Mouse (Mus musculus) ES-Bruce4 (cell line): Measurements from ENCODE around the gene Rtca. TPM values are rescaled to one million over a fixed set of nuclear protein-coding genes. Genes with fewer than 3 reads are reported as not detected.

ENCODE experiments used
- H3K27ac ChIP-seq: 2 replicates; pipeline ENCODE4 v1.5.1; 2012; ENCODE audit warnings: low read length, inconsistent platforms; ENCODE audit not compliant: insufficient read depth
- H3K27me3 ChIP-seq: 2 replicates; pipeline ENCODE4 v1.6.1; 2012; ENCODE audit warnings: mild to moderate bottlenecking, low read length, inconsistent platforms; ENCODE audit not compliant: control insufficient read depth, poor library complexity, insufficient read depth, severe bottlenecking
- H3K36me3 ChIP-seq: 2 replicates; pipeline ENCODE4 v1.6.1; 2012; ENCODE audit warnings: inconsistent platforms, mild to moderate bottlenecking, low read length, moderate library complexity; ENCODE audit not compliant: control insufficient read depth, poor library complexity, insufficient read depth, severe bottlenecking
- H3K4me1 ChIP-seq: one replicate; pipeline ENCODE4 v1.8.1; 2011; ENCODE audit warnings: low read length; ENCODE audit not compliant: control insufficient read depth, insufficient read depth
- H3K4me3 ChIP-seq: 2 replicates; pipeline ENCODE4 v1.5.1; 2011; ENCODE audit warnings: low read depth, mild to moderate bottlenecking, low read length
- H3K9ac ChIP-seq: 2 replicates; pipeline ENCODE4 v1.6.1; 2012; ENCODE audit warnings: low read depth, mild to moderate bottlenecking, inconsistent platforms; ENCODE audit not compliant: poor library complexity, severe bottlenecking
- H3K9me3 ChIP-seq: replicated peaks from 2 replicates; pipeline ENCODE4 v1.6.1; 2012; ENCODE audit warnings: mild to moderate bottlenecking, low read length, inconsistent platforms; ENCODE audit not compliant: control insufficient read depth, poor library complexity, insufficient read depth, severe bottlenecking
- CTCF ChIP-seq: IDR thresholded peaks from one replicate; pipeline ENCODE4 v1.8.1; 2011; ENCODE audit warnings: low read depth, low read length
- EP300 ChIP-seq: IDR thresholded peaks from 2 replicates; pipeline ENCODE4 v1.6.1; 2011; ENCODE audit warnings: low read depth, low read length; ENCODE audit not compliant: insufficient read depth
- POLR2A ChIP-seq: IDR thresholded peaks from one replicate; pipeline ENCODE4 v1.8.1; 2011; ENCODE audit warnings: low read length; ENCODE audit not compliant: insufficient read depth
- polyA plus RNA-seq: library from polyadenylated mRNA; stranded (reverse); fragments of >200 nt; gene quantifications from 2 replicates; pipeline ENCODE4 v1.2.4, GENCODE M21; 2011; ENCODE audit warnings: low read depth; ENCODE audit not compliant: missing spikeins, insufficient read depth, insufficient read length

Rtca gene
- polyA plus RNA-seq, 1 experiment: 50.9 TPM

DNA sequence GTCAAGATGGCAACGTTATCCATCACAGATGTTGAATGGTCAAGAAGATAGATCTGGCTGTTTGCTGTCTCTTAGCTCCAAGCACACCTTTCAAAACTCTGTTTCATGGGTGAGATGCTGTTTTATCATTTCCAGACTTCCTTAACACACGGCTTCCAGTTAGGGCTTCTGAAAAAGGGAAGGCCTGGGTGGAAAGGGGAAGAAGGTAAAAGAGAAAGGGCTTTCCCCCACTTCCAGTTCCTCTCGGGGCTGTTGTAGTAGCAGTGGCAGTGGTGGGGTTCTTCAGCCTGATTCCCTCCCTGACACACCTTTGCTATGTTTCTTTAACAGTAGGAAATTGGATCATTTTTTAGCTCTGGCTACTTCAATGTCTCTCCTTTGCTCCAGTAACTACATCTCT, 25.3 kb downstream of the Rtca start:
- Histone ChIP-seq H3K27me3 (no peaks in the 10 kb centered on the region), H3K36me3 (peaks cover 5% of the 10 kb centered on the region; the same call in 1 of the 2 replicates), H3K9me3 (no peaks in the 10 kb centered on the region)

DNA sequence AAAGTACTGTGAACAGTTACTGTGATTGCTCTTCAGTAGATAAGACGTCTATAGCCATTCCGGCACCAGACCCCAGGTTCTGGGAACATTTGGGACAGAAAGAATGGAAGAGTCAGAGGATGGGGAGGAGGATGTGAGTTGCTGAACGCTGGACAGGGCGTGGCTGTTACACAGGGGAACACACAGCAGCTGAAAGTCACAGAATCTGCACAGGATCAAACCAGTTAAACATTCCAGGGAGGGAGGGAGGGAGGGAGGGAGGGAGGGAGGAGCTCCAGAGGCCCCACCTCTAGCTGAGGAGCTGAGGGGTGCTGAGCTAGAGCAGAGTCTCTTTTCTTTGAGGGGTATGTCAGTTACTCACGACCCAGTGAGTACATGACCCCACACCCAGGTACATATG, 27.1 kb downstream of the Rtca start:
- TF ChIP-seq CTCF (no peak), POLR2A (no peak), EP300 (no peak)
- Histone ChIP-seq H3K36me3 (no peaks in the 10 kb centered on the region), H3K27ac (no peak overlapping the region), H3K4me3 (no peak overlapping the region), H3K9ac (no peak overlapping the region), H3K4me1 (peaks cover 2% of the 10 kb centered on the region), H3K27me3 (no peaks in the 10 kb centered on the region), H3K9me3 (no peaks in the 10 kb centered on the region)

More for the DNA sequence above, 25.3 kb downstream of the Rtca start:
- Histone ChIP-seq H3K9ac (no peak overlapping the region), H3K4me3 (no peak overlapping the region), H3K27ac (no peak overlapping the region), H3K4me1 (peaks cover 2% of the 10 kb centered on the region)
- TF ChIP-seq EP300 (no peak), POLR2A (no peak), CTCF (no peak)

DNA sequence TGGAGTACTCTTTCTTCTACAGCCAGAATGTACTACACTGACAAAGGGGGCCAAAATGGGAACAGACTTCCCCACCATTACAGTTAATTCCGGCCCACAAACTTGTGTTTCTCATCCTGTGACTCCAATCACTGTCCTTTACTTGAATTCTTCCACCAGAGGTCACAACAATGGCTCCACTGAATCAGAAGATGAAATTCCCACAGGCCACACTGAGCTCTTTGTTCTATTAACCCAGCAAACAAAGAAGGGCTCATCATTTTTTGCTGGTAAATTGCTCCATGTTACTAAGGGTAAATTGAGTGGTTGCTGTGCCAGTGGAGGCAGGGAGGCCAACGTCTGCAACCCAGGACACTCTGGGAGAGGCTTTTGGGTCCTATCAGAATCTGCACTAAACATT, 27.9 kb downstream of the Rtca start:
- H3K27ac ChIP-seq: no peak overlapping the region
- no peak for TF ChIP-seq POLR2A
- TF ChIP-seq EP300: no peak
- no peak for TF ChIP-seq CTCF
- H3K4me3 ChIP-seq: no peak overlapping the region

DNA sequence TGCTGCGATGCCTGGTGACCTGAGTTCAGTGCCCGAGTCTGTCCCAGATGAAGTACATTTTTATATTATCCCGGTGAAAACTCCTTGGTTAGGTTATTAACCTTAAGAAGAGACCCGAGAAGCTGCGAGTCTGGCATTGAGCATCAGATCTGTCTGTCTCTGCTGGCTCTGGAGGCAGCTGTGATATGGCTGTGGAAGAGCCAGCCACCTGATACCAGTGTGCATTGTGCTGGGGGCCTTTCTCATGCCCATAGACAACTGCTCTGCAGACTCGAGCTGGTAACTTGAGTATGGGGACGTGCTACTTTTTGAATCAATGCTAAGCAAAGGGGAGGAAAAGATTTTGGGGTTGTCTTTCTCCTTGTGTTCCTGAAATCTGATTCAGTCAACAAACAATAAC, 30.7 kb downstream of the Rtca start:
- no peak overlapping the region for H3K9ac ChIP-seq
- no peaks in the 10 kb centered on the region for H3K27me3 ChIP-seq
- TF ChIP-seq CTCF: no peak
- TF ChIP-seq EP300: no peak
- TF ChIP-seq POLR2A: no peak
- H3K9me3 ChIP-seq: no peaks in the 10 kb centered on the region
- no peak overlapping the region for H3K4me3 ChIP-seq
- peaks cover 2% of the 10 kb centered on the region for H3K4me1 ChIP-seq
- H3K27ac ChIP-seq: no peak overlapping the region
- H3K36me3 ChIP-seq: no peaks in the 10 kb centered on the region

More for the DNA sequence above, 27.9 kb downstream of the Rtca start:
- H3K27me3 ChIP-seq: no peaks in the 10 kb centered on the region
- peaks cover 2% of the 10 kb centered on the region for H3K4me1 ChIP-seq
- no peaks in the 10 kb centered on the region for H3K36me3 ChIP-seq
- H3K9ac ChIP-seq: no peak overlapping the region
- no peaks in the 10 kb centered on the region for H3K9me3 ChIP-seq

DNA sequence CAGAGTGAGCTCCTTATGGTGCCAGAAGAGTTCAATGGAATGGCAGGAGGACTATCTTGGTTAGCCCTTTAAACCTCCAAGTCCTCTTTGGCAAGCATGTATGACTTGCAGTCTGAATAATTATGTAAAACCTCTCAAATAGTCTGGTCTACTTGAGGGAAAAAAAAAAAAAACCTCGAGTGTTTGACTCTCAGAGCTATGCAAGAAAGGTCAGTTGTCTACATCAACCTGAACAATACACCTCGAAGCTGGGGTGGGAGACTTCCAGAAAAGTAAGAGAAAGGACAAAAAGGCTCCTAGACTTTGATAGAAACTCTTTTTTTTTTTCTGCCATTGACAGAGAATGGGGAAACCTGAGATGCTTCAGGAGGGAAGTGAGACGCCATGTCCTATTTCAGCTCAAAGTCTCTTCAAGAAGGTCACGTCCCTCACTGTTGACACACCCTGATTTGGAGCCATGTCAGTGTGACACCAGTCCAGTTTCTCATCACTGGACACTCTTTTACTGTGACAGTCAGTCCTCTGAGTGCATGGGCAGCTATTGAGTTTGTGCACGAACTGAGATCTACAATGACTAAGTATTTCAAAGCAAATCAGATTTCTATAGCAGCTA, 31.2 kb downstream of the Rtca start:
- H3K9ac ChIP-seq: no peak overlapping the region
- no peaks in the 10 kb centered on the region for H3K9me3 ChIP-seq
- H3K27me3 ChIP-seq: no peaks in the 10 kb centered on the region
- peaks cover 2% of the 10 kb centered on the region for H3K4me1 ChIP-seq
- no peak overlapping the region for H3K4me3 ChIP-seq
- H3K36me3 ChIP-seq: no peaks in the 10 kb centered on the region
- TF ChIP-seq CTCF: no peak
- TF ChIP-seq EP300: no peak
- no peak for TF ChIP-seq POLR2A
- no peak overlapping the region for H3K27ac ChIP-seq

DNA sequence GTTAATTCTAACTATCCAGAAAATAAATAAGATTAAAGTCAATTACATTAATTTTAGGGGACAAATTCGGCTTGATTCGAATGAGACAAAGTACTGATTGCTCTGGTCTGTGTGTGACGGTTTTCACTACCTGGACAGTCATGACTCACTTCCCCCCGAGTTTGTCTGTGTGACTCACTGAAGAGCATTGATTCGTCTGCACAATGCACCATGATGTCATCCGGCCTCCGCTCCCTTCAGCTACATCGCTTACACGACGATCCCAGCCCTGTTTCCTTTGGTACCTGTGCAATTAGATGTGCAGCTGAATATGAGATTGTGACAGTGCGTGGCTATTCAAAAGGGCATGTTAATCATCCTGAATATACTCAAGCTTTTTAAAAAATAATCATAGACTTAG, 33.4 kb downstream of the Rtca start:
- Histone ChIP-seq H3K4me1 (no peaks in the 10 kb centered on the region), H3K9ac (no peak overlapping the region), H3K27me3 (no peaks in the 10 kb centered on the region), H3K27ac (no peak overlapping the region), H3K9me3 (no peaks in the 10 kb centered on the region), H3K36me3 (no peaks in the 10 kb centered on the region), H3K4me3 (no peak overlapping the region)
- no peak for TF ChIP-seq POLR2A
